Mouse (Mus musculus) liver, adult (tissue): ENCODE measurements around the gene Phldb1.

Experiments
- GATA4 ChIP-seq: IDR thresholded peaks from 2 replicates; pipeline ENCODE4 v1.6.1; 2014; ENCODE audit warnings: mild to moderate bottlenecking, low read length; ENCODE audit not compliant: insufficient replicate concordance

Gene Phldb1

DNA sequence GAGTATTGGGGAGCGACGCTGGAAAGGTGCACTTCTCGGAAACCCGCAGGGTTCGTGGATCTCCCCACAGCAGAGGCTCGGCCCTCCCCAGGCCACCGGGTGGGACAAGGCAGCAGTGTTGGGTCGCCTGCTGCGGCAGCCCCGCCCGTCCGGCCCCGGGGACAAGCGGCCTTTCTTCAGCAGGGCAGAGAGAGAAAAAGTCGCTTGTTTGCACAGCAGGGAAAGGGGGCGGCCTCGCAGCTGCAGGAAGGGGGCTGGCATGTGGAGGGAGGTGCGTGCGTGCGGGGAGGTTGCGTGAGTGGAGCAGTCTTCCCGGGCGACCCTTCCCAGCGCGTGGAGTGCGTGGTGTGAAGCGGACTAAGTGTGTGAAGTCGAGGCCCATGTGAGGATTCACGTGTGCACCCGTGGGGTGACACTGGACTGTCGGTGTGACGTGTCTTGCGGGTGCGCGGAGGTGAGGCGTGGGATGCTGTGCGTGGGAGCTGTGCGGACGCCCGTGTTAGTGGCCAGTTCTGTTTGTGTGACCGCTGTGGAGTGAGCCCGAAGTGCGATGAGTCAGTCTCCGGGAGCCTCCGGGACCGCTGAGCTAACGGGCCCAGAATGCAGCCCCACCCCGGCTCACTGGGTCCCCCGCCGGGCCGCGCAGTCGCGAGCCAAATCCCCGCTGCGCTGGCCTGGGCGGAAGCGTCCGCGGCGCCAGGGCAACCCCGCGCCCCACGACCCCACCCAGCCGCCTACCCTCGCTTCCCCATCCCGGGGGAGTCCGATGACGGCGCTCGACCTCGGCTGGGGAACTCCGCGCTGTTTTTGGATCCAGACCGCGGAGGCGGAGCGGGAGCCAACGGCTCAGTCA lies 1.1 kb downstream of the Phldb1 start:
- TF ChIP-seq GATA4, result no peak

DNA sequence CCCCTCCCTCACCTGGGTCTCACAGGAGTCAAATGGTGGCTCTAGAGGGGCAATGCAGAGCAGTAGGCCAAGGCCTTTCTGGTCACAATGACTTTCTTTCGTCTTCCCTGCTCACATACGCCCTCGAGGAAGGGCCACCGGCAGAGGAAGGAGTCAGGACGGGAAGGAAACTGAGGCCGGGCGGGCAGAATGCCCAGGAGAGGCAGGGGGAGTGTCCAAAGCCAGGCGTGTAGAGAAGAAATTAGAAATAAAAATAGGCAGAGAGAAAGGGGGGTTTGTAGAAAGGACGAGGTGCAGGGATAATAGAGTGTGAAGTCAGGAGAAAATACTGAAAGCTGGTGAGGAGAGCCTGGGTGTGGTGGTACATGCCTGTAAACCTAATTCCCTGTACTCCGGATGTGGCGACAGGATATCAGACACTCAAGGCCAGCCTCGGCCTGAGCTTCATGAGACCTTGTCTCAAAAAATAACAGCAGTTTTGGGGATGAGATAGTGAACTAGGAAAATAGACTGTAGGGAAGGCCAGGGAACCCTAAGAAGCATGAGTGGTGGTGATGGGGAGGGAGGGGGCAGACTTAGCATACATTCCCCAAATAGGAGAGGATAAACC lies 2.0 kb downstream of the Phldb1 start:
- no peak for TF ChIP-seq GATA4

DNA sequence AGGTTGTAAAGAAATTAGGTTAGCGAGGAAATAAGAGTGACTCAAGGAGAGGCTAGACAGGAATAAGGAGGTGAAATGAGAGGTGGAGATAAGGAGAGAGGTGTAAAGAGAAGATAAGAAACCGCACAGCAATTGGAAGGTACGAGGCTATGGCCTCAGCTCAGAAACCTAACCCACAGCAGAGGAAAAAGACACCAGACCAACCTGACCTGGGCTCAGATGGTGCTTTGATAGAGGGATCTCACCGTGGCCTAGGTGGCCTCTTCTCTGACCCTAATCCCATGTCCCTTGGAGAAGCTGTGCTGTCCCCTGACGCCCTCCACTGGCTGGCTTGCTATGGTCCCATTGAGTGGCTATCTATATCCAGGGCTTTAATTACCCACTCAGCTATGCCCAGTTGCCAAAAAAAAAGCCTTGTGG lies 2.9 kb downstream of the Phldb1 start:
- no peak for TF ChIP-seq GATA4

DNA sequence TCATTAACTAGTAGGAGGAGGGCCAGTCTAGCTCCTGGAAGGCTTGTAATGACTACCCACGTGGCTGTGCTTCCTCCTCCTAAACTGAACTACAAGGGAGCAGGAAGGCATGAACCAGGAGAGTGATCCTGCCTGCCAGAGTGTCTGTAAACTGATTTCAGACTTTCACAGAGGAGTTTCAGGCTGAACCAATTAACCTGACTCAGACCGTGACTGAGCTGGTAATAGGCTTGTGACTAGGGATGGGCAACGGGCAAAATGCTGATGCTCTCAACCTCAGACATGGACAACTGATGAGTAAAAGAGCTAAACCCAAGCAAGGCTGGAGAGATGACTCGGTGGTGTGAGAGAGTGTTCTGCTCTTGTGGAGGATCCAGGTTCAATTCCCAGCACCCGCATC lies 7.6 kb downstream of the Phldb1 start:
- TF ChIP-seq GATA4, result no peak

DNA sequence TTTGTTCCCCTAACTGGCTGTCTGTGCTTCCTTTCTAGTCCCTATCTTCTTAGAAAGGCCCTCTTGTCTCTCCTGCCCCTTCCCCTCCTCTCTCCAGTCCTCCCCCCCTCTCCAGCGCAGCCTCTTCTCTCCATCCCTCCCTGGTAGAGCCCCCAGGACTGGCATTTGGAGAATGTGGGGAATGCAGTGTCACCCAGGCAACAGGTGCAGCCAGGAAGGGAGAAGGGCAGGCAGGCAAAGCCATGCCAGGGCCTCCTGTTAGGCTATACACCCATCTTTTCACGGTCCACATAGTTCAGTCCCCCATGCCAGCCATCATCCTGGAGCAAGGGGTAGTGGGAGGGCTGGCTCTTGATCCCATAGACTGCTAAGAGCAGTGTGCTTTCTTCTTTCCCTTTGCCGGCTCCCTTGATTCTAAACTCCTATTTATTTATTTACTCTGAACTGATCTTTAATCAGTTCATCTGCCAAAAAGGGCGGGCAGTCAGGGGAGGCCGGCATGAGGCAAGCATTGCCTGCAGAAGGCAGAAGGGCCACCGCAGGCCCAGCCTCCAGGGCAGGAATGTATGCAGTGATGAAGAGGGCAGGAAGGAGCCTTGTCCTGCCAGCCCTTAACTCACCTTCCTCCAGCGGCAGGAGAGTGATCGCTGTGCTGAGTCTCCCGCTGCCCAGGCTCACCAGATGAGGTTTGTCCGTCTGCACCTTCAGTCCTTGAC lies 8.4 kb downstream of the Phldb1 start:
- TF ChIP-seq GATA4, result no peak

DNA sequence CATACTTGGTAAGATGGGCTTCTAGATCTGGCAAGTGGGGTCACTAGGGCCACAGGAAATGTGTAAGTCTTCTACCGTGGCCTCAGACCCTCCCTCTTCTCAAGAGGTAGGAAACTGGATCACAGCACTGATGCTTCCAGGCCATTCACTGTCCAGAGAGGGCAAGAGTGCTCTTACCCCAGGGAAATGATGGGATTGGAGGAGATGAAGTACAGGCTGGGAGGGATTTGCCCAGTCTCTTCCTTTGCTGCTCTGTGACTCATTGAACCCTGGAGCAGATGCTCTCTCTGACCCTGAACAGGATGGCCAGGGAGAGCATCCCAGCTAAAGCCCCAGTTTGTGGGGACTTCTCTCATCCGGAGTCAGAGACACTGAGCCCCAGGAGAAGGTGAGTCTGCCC lies 10.3 kb downstream of the Phldb1 start:
- no peak for TF ChIP-seq GATA4

DNA sequence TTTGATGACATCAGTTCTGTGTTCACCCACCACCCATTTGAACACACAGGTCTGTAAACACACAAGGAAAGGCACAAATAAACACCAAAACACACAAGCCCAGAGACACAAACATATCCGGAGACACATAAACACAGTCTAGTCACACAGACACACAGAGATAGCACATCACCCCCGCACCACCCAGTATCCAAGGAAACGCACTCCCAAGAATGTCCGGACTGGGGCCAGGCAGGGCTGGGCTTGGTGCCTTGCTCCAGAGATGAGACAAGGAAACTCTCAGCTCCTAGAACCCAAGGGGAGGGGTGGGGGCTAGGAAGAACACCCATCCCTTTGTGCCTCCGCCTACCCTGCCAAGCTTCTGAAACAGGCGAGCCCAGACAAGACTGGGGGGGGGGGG lies 10.8 kb downstream of the Phldb1 start:
- peak; percentile 62; the same call in 1 of the 2 replicates for TF ChIP-seq GATA4

DNA sequence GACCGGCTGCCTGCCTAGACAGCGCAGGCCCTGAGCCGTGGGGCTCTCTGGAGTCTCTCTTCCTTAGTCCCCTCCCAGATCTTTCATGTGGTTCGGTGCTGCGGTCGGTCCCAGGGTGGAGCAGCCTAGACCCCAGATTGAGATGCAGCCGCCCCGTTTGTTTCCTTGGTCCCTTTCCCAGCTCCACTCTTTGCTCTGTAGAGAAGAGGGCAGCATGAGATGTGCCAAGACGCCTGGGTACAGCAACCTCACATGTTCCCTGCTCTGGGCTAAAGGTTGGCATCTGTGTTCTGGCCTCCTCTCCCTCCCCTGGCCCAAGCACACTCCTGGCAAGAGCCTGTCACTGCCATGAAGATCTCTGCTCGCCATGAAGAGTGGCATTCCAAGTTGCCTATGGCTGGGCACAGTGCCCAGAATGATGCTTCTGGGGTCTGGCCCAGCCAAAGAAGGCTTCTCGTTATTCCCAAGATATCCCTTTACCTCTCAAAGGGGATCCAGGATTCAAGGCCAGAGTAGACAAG lies 11.4 kb downstream of the Phldb1 start:
- no peak; the same call in 1 of the 2 replicates for TF ChIP-seq GATA4

DNA sequence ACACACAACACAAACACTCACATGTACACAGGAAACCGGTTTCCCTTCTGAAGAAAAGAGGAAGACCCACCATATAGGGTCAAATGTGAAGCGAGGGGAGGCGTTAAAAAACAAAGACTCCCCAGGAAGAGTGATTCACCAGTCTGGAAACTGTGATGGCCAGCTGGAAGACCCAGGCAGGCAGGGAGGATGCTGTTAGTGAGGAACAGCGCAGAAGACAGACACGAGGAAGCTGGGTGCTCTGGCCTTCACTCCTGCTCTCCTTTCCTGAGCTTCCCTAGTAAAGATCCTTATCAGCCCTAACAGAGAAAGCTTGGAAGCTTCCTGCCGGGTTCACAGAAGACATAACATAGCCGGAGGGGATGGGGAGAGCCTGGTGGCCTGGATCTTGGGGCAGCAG lies 12.0 kb downstream of the Phldb1 start:
- TF ChIP-seq GATA4, result peak; percentile 63; the same call in 1 of the 2 replicates

DNA sequence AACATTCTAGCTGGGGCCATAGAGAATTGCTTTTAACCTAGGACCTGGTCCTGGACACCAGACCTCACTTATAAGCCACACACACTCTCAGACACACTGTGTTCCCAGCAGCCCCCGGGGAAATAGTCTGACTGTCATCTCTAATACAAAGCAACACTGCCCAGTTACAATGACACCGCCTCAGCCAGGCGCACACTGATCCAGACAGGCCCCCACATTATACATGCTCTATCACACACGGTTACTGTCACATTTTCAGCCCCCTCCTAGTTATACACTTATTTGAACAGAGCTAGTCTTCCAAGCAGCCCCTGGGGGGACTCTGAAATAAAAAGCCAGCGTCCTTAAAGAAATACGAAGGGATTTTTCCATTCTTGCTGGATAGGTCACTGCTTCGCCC lies 12.4 kb downstream of the Phldb1 start:
- TF ChIP-seq GATA4, result no peak

DNA sequence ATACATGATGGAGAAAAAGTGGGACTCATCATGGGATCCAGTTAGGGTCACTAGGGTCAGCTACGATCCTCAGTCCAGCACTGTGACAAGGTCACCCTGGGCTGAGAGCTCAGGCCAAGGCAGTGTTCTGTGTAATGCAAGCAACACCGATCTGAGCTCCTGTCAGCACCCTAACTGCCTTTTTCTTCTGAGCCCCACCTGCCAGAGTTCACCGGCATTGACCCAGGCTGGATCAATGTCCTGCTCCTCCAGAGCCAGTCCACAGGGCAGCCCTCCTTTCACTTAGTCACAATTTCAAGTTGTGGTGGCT lies 13.2 kb downstream of the Phldb1 start:
- no peak for TF ChIP-seq GATA4

DNA sequence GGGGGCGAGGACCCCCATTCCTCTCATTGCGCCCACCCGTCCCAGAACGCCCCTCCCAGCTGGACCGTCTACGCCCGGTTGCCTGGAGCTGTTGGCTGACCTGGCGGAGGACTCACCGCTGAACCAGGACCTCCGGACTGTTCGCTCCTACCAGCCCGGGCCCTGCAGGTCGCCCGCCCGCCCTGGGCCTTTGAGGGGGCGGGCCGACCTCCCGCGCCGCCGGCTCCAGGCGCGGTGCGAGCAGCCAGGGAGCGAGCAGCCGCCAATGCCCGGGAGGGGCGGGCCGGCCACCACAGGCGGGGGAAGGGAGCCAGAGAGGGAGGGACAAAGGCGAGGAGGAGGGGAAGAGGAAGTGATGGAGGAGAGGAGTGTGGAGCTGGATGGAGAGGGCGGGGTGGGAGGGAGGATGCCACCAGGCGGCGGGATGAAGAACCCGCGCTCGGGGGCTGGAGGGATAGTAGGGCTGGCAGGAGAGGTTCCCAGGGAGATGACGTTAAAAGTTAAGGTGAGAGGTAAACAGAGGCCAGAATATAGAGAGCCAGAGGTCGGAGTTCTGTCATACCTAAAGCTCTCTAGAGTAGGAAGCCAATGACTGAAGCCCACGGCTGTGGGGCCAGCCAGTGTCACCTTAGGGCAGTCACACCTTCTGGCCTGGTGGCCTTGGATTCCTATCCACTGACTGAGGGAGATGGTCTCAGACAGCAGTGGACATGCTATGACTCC lies 13.7 kb downstream of the Phldb1 start:
- TF ChIP-seq GATA4, result no peak

DNA sequence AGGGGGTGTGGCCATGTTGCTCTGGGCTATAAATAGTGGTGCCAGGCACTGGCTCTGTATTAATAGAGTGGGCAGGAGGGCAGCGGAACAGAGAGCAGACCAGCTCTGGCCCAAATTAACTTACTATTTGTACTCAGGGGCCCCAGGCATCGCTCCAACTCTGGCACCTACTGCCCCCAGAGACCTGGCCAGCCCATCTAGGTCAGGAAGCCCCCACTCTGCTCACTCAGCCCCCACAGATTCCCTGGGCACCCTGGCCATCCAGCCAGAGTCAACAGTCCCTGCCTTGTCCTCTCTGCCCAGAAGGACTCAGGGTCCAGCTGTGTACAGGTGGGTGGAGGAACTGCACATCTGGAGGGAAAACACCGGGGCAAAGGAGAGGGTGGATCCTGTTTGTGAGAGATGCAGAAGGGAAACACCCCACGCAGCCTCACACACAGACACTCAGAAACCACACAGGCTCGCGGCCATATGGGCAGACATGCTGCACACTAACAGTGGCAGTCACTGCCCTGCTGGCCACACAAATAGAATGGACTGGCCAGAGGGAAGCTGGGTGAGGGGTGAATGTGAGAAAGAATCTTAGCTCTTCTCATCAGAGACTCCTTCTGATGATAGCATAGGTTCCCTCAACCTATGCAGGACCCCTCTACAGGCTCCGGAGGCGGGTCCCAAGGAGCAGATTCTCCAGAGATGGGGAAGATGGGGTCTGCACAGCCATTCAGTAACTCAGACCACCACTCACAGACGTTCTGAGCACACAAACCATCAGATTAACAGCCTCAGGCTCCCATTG lies 14.4 kb downstream of the Phldb1 start:
- TF ChIP-seq GATA4, result no peak

DNA sequence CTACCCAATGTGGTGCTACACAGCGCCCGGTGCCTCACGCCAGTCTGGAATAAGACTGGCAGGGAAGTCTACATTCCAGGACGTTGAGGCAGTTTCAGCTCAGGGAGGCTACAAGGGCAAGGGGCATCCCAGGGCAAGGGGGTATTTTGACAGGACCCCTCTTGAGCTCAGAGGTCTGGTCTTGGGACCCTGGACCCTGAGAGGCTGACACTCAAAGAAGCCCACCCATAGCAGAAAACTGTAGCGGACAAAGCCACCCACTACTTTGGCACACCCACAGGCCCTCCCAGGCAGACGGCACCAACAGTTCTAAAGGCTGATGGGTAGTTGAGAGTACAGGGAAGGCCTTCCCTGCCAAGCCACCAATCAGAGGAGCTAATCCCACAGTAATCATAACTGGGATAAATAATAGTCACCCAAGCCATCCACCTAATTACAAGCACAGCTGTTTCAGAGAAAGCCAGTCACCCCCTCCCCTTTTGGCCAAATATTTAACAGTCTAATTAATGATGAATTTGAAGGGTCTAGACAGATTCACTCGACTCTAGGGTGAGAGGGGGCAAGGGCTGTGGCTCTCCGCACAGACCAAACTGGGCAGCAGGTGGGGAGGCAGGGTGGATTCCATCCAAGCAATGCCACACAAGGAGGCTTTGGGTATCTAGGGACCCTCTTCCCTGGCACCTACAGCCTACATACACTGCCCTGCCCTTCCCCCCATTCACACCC lies 15.2 kb downstream of the Phldb1 start:
- TF ChIP-seq GATA4, result no peak

DNA sequence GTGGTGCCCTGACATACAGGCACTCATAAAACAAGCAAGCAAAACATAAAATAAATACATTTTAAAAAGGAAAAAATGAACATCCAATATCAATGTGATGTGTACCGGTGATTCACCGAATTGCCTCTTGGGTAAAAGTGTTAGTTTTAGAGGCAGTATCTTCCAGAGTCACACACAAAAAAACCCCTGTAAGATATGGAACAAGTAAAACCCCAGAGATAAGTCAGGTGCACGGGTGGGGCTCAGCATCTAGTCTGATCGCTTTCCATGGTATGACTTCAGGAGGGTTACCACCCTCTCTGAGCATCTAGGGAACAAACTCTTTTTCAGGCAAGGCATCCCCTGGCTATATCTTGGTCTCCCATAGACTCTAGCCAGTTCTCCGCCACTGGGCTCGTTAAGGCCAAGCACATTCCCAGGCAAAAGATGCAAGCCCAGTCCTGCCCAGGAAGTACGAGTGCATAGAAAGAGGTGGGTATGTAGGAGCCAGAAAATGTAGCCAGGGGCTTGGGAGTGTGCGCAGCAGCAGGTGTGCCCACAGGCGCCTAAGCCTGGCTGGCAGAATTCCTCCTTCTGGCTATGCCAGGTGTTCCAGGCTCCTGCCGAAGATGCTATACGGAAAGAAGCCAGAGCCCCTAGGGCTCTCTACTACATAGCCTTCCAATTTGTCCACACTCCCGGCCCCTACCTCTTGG lies 15.9 kb downstream of the Phldb1 start:
- TF ChIP-seq GATA4, result no peak
